Mouse (Mus musculus): ENCODE results near the gene Traf4. TPM values are rescaled to one million over a fixed set of nuclear protein-coding genes. Genes with fewer than 3 reads are reported as not detected.

Traf4 gene
- total RNA-seq (2021): 10 to 100 TPM; 11.1 to 13.3 TPM
- long read RNA-seq, experiment 1, transcript Traf4-201 (7 exons, 2,078 nt): major isoform, 5 of 7 reads
- long read RNA-seq, experiment 1, partial matches to known transcripts: 1 of 7 reads
- long read RNA-seq, experiment 1, other reads (novel, unspliced or antisense): 1 of 7 reads
- long read RNA-seq, experiment 2, transcript Traf4-201 (7 exons, 2,078 nt): major isoform, 5 of 10 reads
- long read RNA-seq, experiment 2, partial matches to known transcripts: 1 of 10 reads
- long read RNA-seq, experiment 2, other reads (novel, unspliced or antisense): 4 of 10 reads

DNA sequence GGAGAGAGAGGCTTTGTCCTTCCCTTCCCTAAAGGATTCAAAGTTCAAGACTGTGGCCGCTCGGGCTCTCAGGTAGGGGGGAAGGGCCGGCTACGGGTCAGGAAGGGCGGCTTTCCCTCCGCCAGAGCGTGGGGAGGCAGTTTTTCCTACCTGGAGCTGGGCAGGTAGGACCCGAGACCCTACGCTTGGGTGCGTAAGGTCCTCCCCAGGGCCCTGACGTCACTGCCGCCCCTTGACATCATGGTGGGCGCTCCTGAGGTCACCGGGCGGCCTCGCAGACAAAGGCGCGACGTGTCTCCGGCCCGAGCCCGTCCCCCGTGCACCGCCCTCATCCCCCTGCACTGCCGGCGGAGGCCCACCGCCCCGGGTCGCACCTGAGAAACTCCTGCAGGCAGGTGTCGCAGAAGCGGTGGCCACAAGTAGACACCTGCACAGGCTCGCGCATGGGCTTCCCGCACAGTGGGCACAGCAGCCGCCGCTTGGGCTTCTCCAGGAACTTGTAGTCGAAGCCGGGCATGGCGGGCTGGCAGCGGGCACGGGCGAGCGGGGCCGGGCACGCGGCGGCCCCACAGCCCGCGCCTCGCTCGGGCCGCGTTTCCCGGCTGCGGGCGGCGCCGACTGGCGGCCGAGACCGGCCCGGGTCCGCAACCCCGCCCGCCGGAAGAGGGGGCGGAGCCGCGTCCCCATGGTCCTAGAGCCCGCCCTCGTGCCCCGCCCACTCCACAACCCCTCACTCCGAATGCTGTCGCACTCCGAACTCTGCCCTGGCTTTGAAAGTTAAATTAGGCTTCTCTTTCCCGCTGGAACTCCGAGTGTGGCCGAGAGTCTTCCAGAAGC lies at the start of gene Traf4:
Gene Traf4, minus strand, starts transcription at position 666 of the 837 bp plus-strand sequence.
- DNase-seq (ENCODE audit: low spot score in 2 of 2): peak; percentile 67 to 70
- Histone ChIP-seq H3K4me3 (peak within 1 kb of the TSS; percentile 89), H3K27ac (peak within 1 kb of the TSS; percentile 91)
- TF ChIP-seq CTCF (conservative IDR thresholded peaks at IDR 0.05): peak; percentile 40

DNA sequence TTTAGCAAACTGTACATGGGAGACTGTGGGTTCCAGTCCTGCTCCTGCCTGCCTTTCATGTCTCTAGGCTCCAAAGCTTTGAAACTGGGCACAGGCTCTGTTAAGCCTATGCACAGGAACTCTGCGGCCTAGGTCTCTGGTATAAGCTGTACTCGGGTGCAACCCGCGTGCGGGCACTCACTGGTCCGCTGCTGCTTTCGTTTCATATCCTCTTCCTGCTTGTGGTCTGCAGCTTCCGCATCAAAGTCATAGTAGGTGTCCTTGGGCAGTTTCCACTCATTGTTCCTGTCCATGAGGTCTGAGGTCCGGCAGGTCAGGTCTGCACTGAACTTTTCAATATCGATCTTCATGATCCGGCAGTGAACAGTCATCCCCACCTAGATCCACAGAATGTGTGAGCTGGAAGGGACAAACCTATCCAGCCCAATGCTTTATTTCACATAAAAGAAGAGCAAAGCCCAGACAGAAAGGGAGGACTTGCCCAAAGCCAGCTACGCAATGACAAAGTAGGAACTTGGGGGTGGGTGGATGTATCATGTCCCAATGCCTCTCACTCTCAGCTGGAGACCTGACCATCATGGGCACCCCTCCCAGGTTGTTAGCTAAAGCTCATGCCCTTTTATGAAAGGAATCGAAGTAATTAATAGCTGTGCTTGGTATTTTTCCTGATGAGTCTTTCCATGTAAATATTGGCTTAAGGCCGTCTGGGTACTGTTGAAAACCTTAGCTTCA lies 47.9 kb upstream of the Traf4 start:
- DNase-seq (ENCODE audit: low spot score in 2 of 2): no peak
- Histone ChIP-seq H3K27ac (no peak overlapping the region), H3K4me3 (no peak overlapping the region)
- TF ChIP-seq CTCF (conservative IDR thresholded peaks at IDR 0.05): no peak

DNA sequence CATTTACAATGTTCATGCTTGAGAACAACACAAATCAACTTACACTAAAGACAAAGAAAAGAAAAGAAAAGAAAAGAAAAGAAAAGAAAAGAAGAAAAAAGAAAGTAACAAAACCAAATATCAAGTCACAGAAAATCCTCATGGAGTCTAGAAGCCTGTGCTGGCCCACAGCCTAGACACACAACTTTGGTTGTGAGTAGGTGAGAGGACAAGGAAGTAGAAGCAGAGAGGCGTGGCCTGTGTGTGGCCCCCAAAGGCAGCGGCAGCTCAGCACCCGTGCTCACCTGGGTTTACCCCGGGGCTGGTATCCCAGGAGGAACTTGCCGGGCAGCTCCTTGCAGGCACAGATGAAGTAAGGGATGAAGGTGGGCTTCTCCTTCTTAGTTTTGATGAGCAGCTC lies 46.1 kb upstream of the Traf4 start:
- DNase-seq (ENCODE audit: low spot score in 2 of 2): no peak
- no peak overlapping the region for H3K27ac ChIP-seq
- no peak for TF ChIP-seq CTCF (conservative IDR thresholded peaks at IDR 0.05)

DNA sequence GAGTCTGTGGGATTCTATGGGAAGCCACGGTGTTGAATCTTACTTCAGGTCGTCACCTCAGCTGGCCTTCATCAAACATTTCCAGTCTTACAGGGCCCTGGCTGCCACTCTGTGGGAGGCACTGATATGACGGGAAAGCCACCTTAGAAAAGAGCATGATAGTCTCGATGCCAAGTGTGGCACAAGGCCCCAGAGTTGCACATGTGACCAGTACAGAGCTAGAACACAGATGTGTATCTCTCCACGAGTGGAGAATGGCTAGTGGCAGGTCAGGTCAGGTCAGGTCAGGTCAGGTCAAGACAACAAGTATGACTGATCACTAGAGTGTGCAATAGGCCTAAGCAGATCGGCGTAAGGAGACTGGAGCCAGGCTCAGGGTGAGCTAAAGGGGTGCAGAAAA lies 45.2 kb upstream of the Traf4 start:
- H3K4me3 ChIP-seq: no peak overlapping the region
- no peak for DNase-seq (ENCODE audit: low spot score in 2 of 2)
- TF ChIP-seq CTCF (conservative IDR thresholded peaks at IDR 0.05): no peak
- H3K27ac ChIP-seq: no peak overlapping the region

More for the DNA sequence above, 46.1 kb upstream of the Traf4 start:
- no peak overlapping the region for H3K4me3 ChIP-seq

DNA sequence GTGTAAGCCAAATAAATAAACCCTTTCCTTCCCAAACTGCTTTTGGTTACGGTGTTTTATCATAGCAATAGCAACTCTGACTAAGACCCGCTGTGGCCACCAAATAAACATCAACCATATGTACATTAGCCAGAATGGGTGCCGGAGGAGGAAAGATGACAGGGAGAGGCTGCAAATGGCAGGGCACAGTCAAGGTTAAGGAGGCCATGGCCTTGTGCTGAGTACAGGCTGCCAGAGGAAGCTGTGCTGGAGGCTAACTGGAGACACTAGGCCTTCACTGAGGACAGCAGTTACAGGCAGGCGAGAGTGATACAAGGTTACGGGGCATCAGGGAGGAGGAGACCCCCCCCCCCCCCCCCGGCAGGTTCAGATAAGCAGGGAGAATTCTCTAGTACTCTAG lies 44.5 kb upstream of the Traf4 start:
- TF ChIP-seq CTCF (conservative IDR thresholded peaks at IDR 0.05): no peak
- H3K27ac ChIP-seq: no peak overlapping the region
- no peak overlapping the region for H3K4me3 ChIP-seq
- no peak for DNase-seq (ENCODE audit: low spot score in 2 of 2)

DNA sequence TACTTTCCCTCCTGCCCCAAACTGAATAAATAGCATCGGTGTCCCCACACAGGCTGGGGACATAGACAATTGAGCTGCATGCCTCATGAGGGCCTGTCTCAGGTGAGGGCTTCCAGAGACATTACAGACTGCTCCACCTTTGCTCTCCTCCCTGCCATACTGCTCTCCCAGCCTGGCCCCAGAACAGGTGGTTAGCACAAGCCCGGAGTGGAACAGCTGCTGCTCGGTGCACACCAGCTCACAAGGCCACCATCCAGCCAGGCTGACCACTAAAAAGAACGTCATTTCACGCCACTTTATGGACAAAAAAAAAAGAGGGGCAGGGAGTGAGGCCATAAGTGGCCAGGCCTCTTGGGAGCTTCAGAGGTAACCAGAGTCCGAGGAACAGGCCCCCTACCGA lies 41.8 kb upstream of the Traf4 start:
- Histone ChIP-seq H3K27ac (peak overlapping the region; percentile 78; the same call in 1 of the 2 replicates), H3K4me3 (no peak overlapping the region)
- DNase-seq (ENCODE audit: low spot score in 2 of 2): no peak
- no peak for TF ChIP-seq CTCF (conservative IDR thresholded peaks at IDR 0.05)

DNA sequence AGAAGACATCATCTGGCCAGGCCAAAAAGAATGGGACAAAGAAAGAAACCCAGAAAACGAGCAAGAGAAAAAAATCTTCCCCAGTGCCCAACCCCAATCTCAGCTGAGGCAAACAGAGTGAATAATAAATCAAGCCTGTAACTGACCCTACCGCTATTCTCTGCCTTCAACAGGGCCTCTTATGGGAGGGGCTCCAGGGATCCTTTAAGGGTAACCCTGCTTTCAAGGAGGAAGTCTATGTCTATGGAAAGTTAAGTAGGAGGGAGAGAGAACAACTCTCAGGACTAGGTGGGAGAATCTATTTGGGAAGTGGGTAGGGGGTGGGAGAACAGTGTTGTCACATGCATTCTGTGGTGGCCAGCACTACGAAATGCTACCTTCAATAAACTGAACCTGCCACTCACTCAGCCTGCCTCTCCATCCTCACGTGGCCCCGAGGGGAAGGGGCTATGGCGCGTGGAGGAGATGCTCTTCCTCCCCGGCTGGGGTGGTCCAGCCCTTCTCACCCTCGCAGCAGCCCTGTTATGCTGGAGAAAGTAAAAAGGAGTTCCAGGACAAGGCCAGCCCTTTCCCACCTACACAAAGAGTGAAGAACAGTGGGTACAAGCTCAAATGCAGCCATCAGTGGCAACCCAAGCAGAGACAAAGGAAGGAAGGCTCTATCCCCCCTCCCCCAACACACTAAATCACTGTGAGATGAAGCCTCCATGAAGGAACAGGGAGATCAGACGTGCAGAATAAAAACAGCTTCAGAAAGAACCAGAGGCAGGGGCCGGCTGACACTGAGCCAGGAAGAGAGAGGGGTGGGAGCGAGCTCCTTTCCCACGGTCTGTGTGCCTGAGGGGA lies 40.2 kb upstream of the Traf4 start:
- Histone ChIP-seq H3K27ac (peak overlapping the region; percentile 78), H3K4me3 (no peak overlapping the region)
- no peak for TF ChIP-seq CTCF (conservative IDR thresholded peaks at IDR 0.05)
- no peak for DNase-seq (ENCODE audit: low spot score in 2 of 2)

DNA sequence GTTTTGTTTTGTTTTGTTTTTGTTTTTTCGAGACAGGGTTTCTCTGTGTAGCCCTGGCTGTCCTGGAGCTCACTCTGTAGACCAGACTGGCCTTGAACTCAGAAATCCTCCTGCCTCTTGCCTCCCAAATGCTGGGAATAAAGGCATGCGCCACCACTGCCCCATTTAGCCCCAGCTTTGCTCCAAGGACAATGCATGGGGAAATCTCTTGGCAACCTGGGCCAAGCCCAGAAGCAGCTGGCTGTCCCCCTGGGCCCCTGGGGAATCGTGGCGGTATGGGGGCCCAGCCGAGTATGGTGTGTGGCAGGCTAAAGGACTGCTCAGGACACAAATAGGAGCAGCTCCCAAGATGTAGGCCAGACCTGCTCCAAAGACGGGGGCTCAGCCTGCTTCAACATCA lies 38.9 kb upstream of the Traf4 start:
- peak overlapping the region; percentile 78; the same call in 1 of the 2 replicates for H3K27ac ChIP-seq
- DNase-seq (ENCODE audit: low spot score in 2 of 2): no peak

DNA sequence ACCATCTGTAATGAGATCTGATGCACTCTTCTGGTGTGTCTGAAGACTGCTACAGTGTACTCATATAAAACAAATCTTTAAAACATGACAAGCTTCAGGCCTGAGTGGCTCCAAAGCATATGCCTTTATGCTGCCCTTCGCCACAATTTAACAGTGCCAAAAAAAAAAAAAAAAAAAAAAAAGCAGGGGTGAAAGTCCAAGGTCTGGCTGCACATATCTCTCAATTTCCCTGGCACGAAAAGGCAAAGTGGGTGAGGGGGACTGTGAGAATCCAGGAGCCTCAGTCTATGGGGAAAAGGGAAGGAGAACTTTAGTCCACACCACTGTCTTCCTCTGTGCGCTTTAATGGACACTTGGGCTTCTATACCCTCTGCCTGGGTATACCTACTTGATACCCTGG lies 37.0 kb upstream of the Traf4 start:
- Histone ChIP-seq H3K4me3 (no peak overlapping the region), H3K27ac (no peak overlapping the region)
- TF ChIP-seq CTCF (conservative IDR thresholded peaks at IDR 0.05): no peak
- DNase-seq (ENCODE audit: low spot score in 2 of 2): no peak

More for the DNA sequence above, 38.9 kb upstream of the Traf4 start:
- no peak overlapping the region for H3K4me3 ChIP-seq
- no peak for TF ChIP-seq CTCF (conservative IDR thresholded peaks at IDR 0.05)

DNA sequence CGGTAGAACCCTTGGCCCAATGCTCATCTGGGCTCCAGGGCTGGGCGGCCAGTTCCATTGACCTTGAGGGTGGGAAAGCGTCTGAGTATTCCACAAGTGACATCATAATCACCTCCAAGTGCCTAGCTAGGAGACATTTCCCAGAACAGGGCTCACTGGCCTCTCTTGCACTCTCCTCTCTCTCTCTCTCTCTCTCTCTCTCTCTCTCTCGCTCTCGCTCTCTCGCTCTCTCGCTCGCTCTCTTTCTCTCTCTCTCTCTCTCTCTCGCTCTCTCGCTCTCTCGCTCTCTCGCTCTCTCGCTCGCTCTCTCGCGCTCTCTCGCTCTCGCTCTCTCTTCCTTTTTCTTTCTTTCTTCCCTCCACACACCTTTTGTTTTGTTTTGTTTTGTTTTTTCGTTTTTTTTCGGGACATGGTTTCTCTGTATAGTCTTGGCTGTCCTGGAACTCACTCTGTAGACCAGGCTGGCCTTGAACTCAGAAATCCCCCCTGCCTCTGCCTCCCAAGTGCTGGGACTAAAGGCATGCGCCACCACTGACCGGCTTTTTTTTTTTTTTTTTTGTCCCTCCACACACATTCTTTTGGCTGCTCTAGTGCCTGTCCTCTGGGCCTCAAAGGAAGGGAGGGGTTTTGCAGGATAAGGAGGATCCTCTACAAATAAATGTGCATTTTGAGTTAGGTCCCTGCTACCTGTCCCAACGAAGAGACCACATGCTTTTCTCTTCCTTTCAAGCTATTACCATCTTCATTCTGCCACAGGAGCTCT lies 29.9 kb upstream of the Traf4 start:
- no peak for TF ChIP-seq CTCF (conservative IDR thresholded peaks at IDR 0.05)
- no peak for DNase-seq (ENCODE audit: low spot score in 2 of 2)
- Histone ChIP-seq H3K4me3 (peak overlapping the region; percentile 49), H3K27ac (peak overlapping the region; percentile 51; the same call in 1 of the 2 replicates)

DNA sequence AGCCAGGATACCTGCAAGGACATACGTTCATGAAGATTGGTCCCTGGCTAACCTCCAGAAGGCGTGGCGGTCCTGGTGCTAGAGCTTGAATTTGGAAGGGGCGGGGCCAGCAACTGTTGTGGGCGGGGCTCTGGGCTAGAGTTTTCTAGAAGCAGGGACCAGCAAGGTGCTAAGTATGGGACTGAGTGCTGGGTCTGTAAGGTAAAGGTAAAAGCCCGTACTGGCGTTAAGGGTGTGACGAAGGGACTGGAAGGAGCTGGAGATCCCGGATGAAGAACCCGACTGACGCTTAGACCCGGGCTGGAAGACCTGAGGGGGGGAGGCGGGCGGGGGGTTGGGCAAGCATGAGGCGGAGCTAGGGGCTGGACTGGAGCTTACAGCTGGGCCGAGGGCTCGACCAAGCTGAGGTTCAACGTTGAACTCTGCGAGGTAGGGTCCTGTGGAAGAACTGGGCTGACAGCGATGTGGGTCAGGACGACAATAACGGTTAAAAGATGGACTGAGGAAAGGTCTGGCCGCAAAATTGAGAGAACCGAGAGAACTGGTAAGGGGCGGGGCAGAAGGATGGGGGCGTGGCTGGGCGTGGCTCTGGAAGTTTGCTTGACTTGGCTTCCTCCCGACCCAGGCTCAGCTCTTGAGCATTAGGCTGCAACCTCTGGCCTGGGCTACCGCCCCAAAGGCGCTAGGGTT lies 29.2 kb upstream of the Traf4 start:
- peak overlapping the region; percentile 51; the same call in 1 of the 2 replicates for H3K27ac ChIP-seq
- no peak for TF ChIP-seq CTCF (conservative IDR thresholded peaks at IDR 0.05)
- no peak for DNase-seq (ENCODE audit: low spot score in 2 of 2)
- H3K4me3 ChIP-seq: peak overlapping the region; percentile 49
